ENCODE assay signal across 24 mouse cellular contexts in genomic region chr2:35776935-35777334, GRCm38 (mm10).
DNase-seq lines count a peak whose midpoint lies in the region; ATAC-seq lines count a peak whose summit lies in the region.
"Had no signal": no experiment of that assay in that cellular context is flagged by ENCODE, and none has a peak within 500 bp of the region (broad histone marks: within the 10 kb centered on the region; RNA-seq: fewer than 3 reads in every experiment).

No protein-coding gene starts in this region.

- no peaks in the 10 kb centered on the region for H3K27me3 ChIP-seq in forebrain, embryonic 16.5 days (replicated peaks; ENCODE audit: control insufficient read depth, insufficient read depth, low read length)
- no peaks in the 10 kb centered on the region for H3K27me3 ChIP-seq in forebrain, embryonic 12.5 days
- no peaks in the 10 kb centered on the region for H3K27me3 ChIP-seq in heart, embryonic 13.5 days (replicated peaks)
- H3K27me3 ChIP-seq: intestine, embryonic 15.5 days; liver, embryonic 13.5 days; midbrain, embryonic 13.5 days; stomach, embryonic 15.5 days had no signal

- no peak overlapping the region for H3K9ac ChIP-seq in forebrain, embryonic 16.5 days (replicated peaks; ENCODE audit: low read depth, low read length)
- H3K9ac ChIP-seq in forebrain, embryonic 12.5 days, result no peak overlapping the region
- H3K9ac ChIP-seq in heart, embryonic 13.5 days, result peak overlapping the region; percentile 44; the same call in 1 of the 2 replicates
- H3K9ac ChIP-seq: intestine, embryonic 15.5 days; liver, embryonic 13.5 days; midbrain, embryonic 13.5 days; stomach, embryonic 15.5 days had no signal

- WGBS in forebrain, embryonic 16.5 days, result 78% methylated on average over 9 of the region's 9 CpGs
- WGBS in forebrain, embryonic 12.5 days, result 92% methylated on average over 9 of the region's 9 CpGs
- 68% methylated on average over 9 of the region's 9 CpGs for WGBS in heart, embryonic 13.5 days

- no peak overlapping the region for H3K27ac ChIP-seq in forebrain, embryonic 16.5 days (ENCODE audit: low read length)
- H3K27ac ChIP-seq in forebrain, embryonic 12.5 days, result no peak overlapping the region
- H3K27ac ChIP-seq in heart, embryonic 13.5 days (replicated peaks), result peak overlapping the region; percentile 79; the same call in 1 of the 2 replicates
- H3K27ac ChIP-seq: gastrocnemius, adult 2 months; hindbrain, embryonic 10.5 days; intestine, embryonic 15.5 days; liver, embryonic 13.5 days; midbrain, embryonic 13.5 days; stomach, embryonic 15.5 days had no signal

- H3K9me3 ChIP-seq in forebrain, embryonic 16.5 days (ENCODE audit: control insufficient read depth, low read length), result no peaks in the 10 kb centered on the region
- no peaks in the 10 kb centered on the region for H3K9me3 ChIP-seq in forebrain, embryonic 12.5 days
- H3K9me3 ChIP-seq in heart, embryonic 13.5 days, result no peaks in the 10 kb centered on the region
- H3K9me3 ChIP-seq: hindbrain, embryonic 10.5 days; intestine, embryonic 15.5 days; liver, embryonic 13.5 days; midbrain, embryonic 13.5 days; stomach, embryonic 15.5 days had no signal

- H3K4me3 ChIP-seq in forebrain, embryonic 16.5 days (replicated peaks; ENCODE audit: low read length), result no peak overlapping the region
- no peak overlapping the region for H3K4me3 ChIP-seq in forebrain, embryonic 12.5 days (replicated peaks)
- peak overlapping the region; percentile 22; the same call in 1 of the 2 replicates for H3K4me3 ChIP-seq in heart, embryonic 13.5 days
- H3K4me3 ChIP-seq: gastrocnemius, adult 2 months; hindbrain, embryonic 10.5 days; intestine, embryonic 15.5 days; liver, embryonic 13.5 days; midbrain, embryonic 13.5 days; stomach, embryonic 15.5 days had no signal

- ATAC-seq in forebrain, embryonic 16.5 days, result peak; percentile 59
- no peak for ATAC-seq in forebrain, embryonic 12.5 days (ENCODE audit: low FRiP score)
- ATAC-seq in heart, embryonic 13.5 days (ENCODE audit: extremely low read depth, insufficient number of reproducible peaks, low FRiP score, low TSS enrichment), result no peak
- ATAC-seq: hindbrain, embryonic 16.5 days; intestine, embryonic 15.5 days; midbrain, embryonic 13.5 days had no signal

- intact Hi-C loops in left cerebral cortex, postnatal 14 days (cut with DNase I), result loop anchor here (10.0 kb wide), 1 partner anchor 68 kb away; no protein-coding TSS in a partner anchor

- H3K36me3 ChIP-seq in forebrain, embryonic 16.5 days (ENCODE audit: control insufficient read depth, insufficient read depth), result no peaks in the 10 kb centered on the region
- H3K36me3 ChIP-seq in forebrain, embryonic 12.5 days (replicated peaks), result no peaks in the 10 kb centered on the region
- H3K36me3 ChIP-seq in heart, embryonic 13.5 days, result no peaks in the 10 kb centered on the region
- H3K36me3 ChIP-seq: hindbrain, embryonic 10.5 days; intestine, embryonic 15.5 days; liver, embryonic 13.5 days; midbrain, embryonic 13.5 days; stomach, embryonic 15.5 days had no signal

- peaks cover 2% of the 10 kb centered on the region for H3K4me1 ChIP-seq in forebrain, embryonic 16.5 days (replicated peaks; ENCODE audit: control insufficient read depth, insufficient read depth, low read length)
- peaks cover 3% of the 10 kb centered on the region; the same call in 1 of the 2 replicates for H3K4me1 ChIP-seq in forebrain, embryonic 12.5 days
- H3K4me1 ChIP-seq in heart, embryonic 13.5 days, result peaks cover 51% of the 10 kb centered on the region
- H3K4me1 ChIP-seq: intestine, embryonic 15.5 days; liver, embryonic 13.5 days; stomach, embryonic 15.5 days had no signal

- H3K4me2 ChIP-seq in forebrain, embryonic 16.5 days (ENCODE audit: low read length), result no peak overlapping the region
- H3K4me2 ChIP-seq in forebrain, embryonic 12.5 days, result no peak overlapping the region
- H3K4me2 ChIP-seq in heart, embryonic 13.5 days, result peak overlapping the region; percentile 43
- H3K4me2 ChIP-seq: intestine, embryonic 15.5 days; liver, embryonic 13.5 days; midbrain, embryonic 13.5 days; stomach, embryonic 15.5 days had no signal

- no peak for DNase-seq in heart, adult 11 months
- DNase-seq in left cerebral cortex, postnatal 14 days (ENCODE audit: low spot score in 2 of 2), result peak; percentile 30 to 59
- DNase-seq in left cerebral cortex, adult 9 months (ENCODE audit: low spot score in 2 of 2), result no peak
- peak; percentile 38 for DNase-seq in brain, adult 2 months (ENCODE audit: low read depth, low spot score)
- no peak for DNase-seq in T-cell, adult 2 months (ENCODE audit: low spot score)
- DNase-seq: adrenal gland, postnatal 36 days; cerebellum, adult 11 months; cerebellum, adult 9-11 months; gastrocnemius, adult 2 months; kidney, adult 8-10 months; kidney, postnatal 10 days; liver, embryonic 13.5 days; lung, adult 2 months; lung, postnatal 14 days; thymus, adult 18-20 months; thymus, postnatal 36 days had no signal

Comparison
In these comparisons a context has a peak if more than half of its experiments do, and no peak if none do; other contexts are left out.
1. DNase-seq: peak in left cerebral cortex, postnatal 14 days (2 of 2) and brain, adult 2 months (single experiment); none in heart, adult 11 months (single experiment), left cerebral cortex, adult 9 months (0 of 2) and T-cell, adult 2 months (single experiment).